Mouse (Mus musculus): ENCODE data around the gene Mid1. TPM values are rescaled to one million over a fixed set of nuclear protein-coding genes. Genes with fewer than 3 reads are reported as not detected.

Mid1 gene
- polyA plus RNA-seq, 1 experiment from 2014 or later: 4.2 TPM

GRCm38 (mm10) chrX:169883536-169884272, 198.7 kb downstream of the Mid1 start:
- H3K9ac ChIP-seq (ENCODE audit: low read depth, low read length): no peak overlapping the region
- 50% methylated on average over 8 of the region's 8 CpGs for WGBS
- H3K4me1 ChIP-seq (ENCODE audit: control insufficient read depth, insufficient read depth, low read depth, low read length): no peaks in the 10 kb centered on the region; the same call in 1 of the 2 replicates
- H3K27ac ChIP-seq (ENCODE audit: low read depth, low read length): no peak overlapping the region
- no peak overlapping the region for H3K4me2 ChIP-seq (ENCODE audit: low read length)
- no peak for ATAC-seq
- H3K36me3 ChIP-seq (ENCODE audit: control insufficient read depth, insufficient read depth, low read length): no peaks in the 10 kb centered on the region
- H3K27me3 ChIP-seq (replicated peaks; ENCODE audit: control insufficient read depth, insufficient read depth, low read length): peaks cover 2% of the 10 kb centered on the region; the same call in 1 of the 2 replicates
- H3K9me3 ChIP-seq (ENCODE audit: control insufficient read depth, low read length): no peaks in the 10 kb centered on the region
- H3K4me3 ChIP-seq (ENCODE audit: low read length): no peak overlapping the region

GRCm38 (mm10) chrX:169890541-169890940, 205.5 kb downstream of the Mid1 start:
- Histone ChIP-seq H3K4me3 (ENCODE audit: low read length) (no peak overlapping the region), H3K27me3 (replicated peaks; ENCODE audit: control insufficient read depth, insufficient read depth, low read length) (no peaks in the 10 kb centered on the region), H3K27ac (ENCODE audit: low read depth, low read length) (no peak overlapping the region), H3K9ac (ENCODE audit: low read depth, low read length) (no peak overlapping the region), H3K4me2 (ENCODE audit: low read length) (no peak overlapping the region), H3K4me1 (ENCODE audit: control insufficient read depth, insufficient read depth, low read depth, low read length) (no peaks in the 10 kb centered on the region), H3K9me3 (ENCODE audit: control insufficient read depth, low read length) (no peaks in the 10 kb centered on the region), H3K36me3 (ENCODE audit: control insufficient read depth, insufficient read depth, low read length) (no peaks in the 10 kb centered on the region)
- 61% methylated on average over 4 of the region's 4 CpGs for WGBS
- ATAC-seq: no peak

GRCm38 (mm10) chrX:169892100-169892499, 207.1 kb downstream of the Mid1 start:
- no peak overlapping the region for H3K9ac ChIP-seq (ENCODE audit: low read depth, low read length)
- ATAC-seq: no peak
- H3K27ac ChIP-seq (ENCODE audit: low read depth, low read length): no peak overlapping the region
- H3K4me1 ChIP-seq (ENCODE audit: control insufficient read depth, insufficient read depth, low read depth, low read length): no peaks in the 10 kb centered on the region
- no peak overlapping the region for H3K4me2 ChIP-seq (ENCODE audit: low read length)
- no peaks in the 10 kb centered on the region for H3K36me3 ChIP-seq (ENCODE audit: control insufficient read depth, insufficient read depth, low read length)
- no peaks in the 10 kb centered on the region for H3K27me3 ChIP-seq (replicated peaks; ENCODE audit: control insufficient read depth, insufficient read depth, low read length)
- no peak overlapping the region for H3K4me3 ChIP-seq (ENCODE audit: low read length)
- H3K9me3 ChIP-seq (ENCODE audit: control insufficient read depth, low read length): no peaks in the 10 kb centered on the region

GRCm38 (mm10) chrX:169892631-169893030, 207.6 kb downstream of the Mid1 start:
- Histone ChIP-seq H3K27me3 (replicated peaks; ENCODE audit: control insufficient read depth, insufficient read depth, low read length) (no peaks in the 10 kb centered on the region), H3K4me3 (ENCODE audit: low read length) (no peak overlapping the region), H3K27ac (ENCODE audit: low read depth, low read length) (no peak overlapping the region), H3K9me3 (ENCODE audit: control insufficient read depth, low read length) (no peaks in the 10 kb centered on the region), H3K4me1 (ENCODE audit: control insufficient read depth, insufficient read depth, low read depth, low read length) (no peaks in the 10 kb centered on the region), H3K9ac (ENCODE audit: low read depth, low read length) (no peak overlapping the region), H3K4me2 (ENCODE audit: low read length) (no peak overlapping the region), H3K36me3 (ENCODE audit: control insufficient read depth, insufficient read depth, low read length) (no peaks in the 10 kb centered on the region)
- ATAC-seq: no peak
- 86% methylated on average over 2 of the region's 2 CpGs for WGBS

- 8% methylated on average over 3 of the region's 3 CpGs for WGBS
- no peaks in the 10 kb centered on the region for H3K36me3 ChIP-seq (ENCODE audit: control insufficient read depth, insufficient read depth, low read length)
- no peak overlapping the region for H3K27ac ChIP-seq (ENCODE audit: low read depth, low read length)
- H3K4me2 ChIP-seq (ENCODE audit: low read length): no peak overlapping the region
- H3K27me3 ChIP-seq (replicated peaks; ENCODE audit: control insufficient read depth, insufficient read depth, low read length): no peaks in the 10 kb centered on the region; the same call in 1 of the 2 replicates
- no peak for ATAC-seq
- H3K4me1 ChIP-seq (ENCODE audit: control insufficient read depth, insufficient read depth, low read depth, low read length): no peaks in the 10 kb centered on the region
- no peak overlapping the region for H3K4me3 ChIP-seq (ENCODE audit: low read length)
- H3K9me3 ChIP-seq (ENCODE audit: control insufficient read depth, low read length): no peaks in the 10 kb centered on the region
- no peak overlapping the region for H3K9ac ChIP-seq (ENCODE audit: low read depth, low read length)
Measured at GRCm38 (mm10) chrX:169899227-169899950, 214.4 kb downstream of the Mid1 start.

- no peak for ATAC-seq
- Histone ChIP-seq H3K27ac (ENCODE audit: low read depth, low read length) (no peak overlapping the region), H3K36me3 (ENCODE audit: control insufficient read depth, insufficient read depth, low read length) (no peaks in the 10 kb centered on the region), H3K27me3 (replicated peaks; ENCODE audit: control insufficient read depth, insufficient read depth, low read length) (no peaks in the 10 kb centered on the region; the same call in 1 of the 2 replicates), H3K4me2 (ENCODE audit: low read length) (no peak overlapping the region), H3K9ac (ENCODE audit: low read depth, low read length) (no peak overlapping the region), H3K4me1 (ENCODE audit: control insufficient read depth, insufficient read depth, low read depth, low read length) (no peaks in the 10 kb centered on the region), H3K4me3 (ENCODE audit: low read length) (no peak overlapping the region), H3K9me3 (ENCODE audit: control insufficient read depth, low read length) (no peaks in the 10 kb centered on the region)
Measured at GRCm38 (mm10) chrX:169902860-169903259, 217.9 kb downstream of the Mid1 start.

- Histone ChIP-seq H3K9ac (ENCODE audit: low read depth, low read length) (no peak overlapping the region), H3K9me3 (ENCODE audit: control insufficient read depth, low read length) (no peaks in the 10 kb centered on the region), H3K4me3 (ENCODE audit: low read length) (no peak overlapping the region), H3K27me3 (replicated peaks; ENCODE audit: control insufficient read depth, insufficient read depth, low read length) (no peaks in the 10 kb centered on the region; the same call in 1 of the 2 replicates), H3K27ac (ENCODE audit: low read depth, low read length) (no peak overlapping the region), H3K4me1 (ENCODE audit: control insufficient read depth, insufficient read depth, low read depth, low read length) (no peaks in the 10 kb centered on the region), H3K36me3 (ENCODE audit: control insufficient read depth, insufficient read depth, low read length) (no peaks in the 10 kb centered on the region), H3K4me2 (ENCODE audit: low read length) (no peak overlapping the region)
- ATAC-seq: no peak
- 55% methylated on average over 2 of the region's 2 CpGs for WGBS
Measured at GRCm38 (mm10) chrX:169903656-169904055, 218.7 kb downstream of the Mid1 start.

- Histone ChIP-seq H3K4me1 (ENCODE audit: control insufficient read depth, insufficient read depth, low read depth, low read length) (no peaks in the 10 kb centered on the region), H3K4me3 (ENCODE audit: low read length) (no peak overlapping the region), H3K27me3 (replicated peaks; ENCODE audit: control insufficient read depth, insufficient read depth, low read length) (no peaks in the 10 kb centered on the region; the same call in 1 of the 2 replicates), H3K9me3 (ENCODE audit: control insufficient read depth, low read length) (no peaks in the 10 kb centered on the region), H3K4me2 (ENCODE audit: low read length) (peak overlapping the region; percentile 5; the same call in 1 of the 2 replicates), H3K9ac (ENCODE audit: low read depth, low read length) (no peak overlapping the region), H3K27ac (ENCODE audit: low read depth, low read length) (no peak overlapping the region), H3K36me3 (ENCODE audit: control insufficient read depth, insufficient read depth, low read length) (no peaks in the 10 kb centered on the region)
- 0 out of 2 replicates have a peak, but pooled peaks have one; percentile 20 for ATAC-seq
- 8% methylated on average over 5 of the region's 5 CpGs for WGBS
Measured at GRCm38 (mm10) chrX:169906054-169906508, 221.1 kb downstream of the Mid1 start.

GRCm38 (mm10) chrX:169909898-169910297, 224.9 kb downstream of the Mid1 start:
- WGBS: 84% methylated on average over 2 of the region's 2 CpGs
- no peaks in the 10 kb centered on the region for H3K4me1 ChIP-seq (ENCODE audit: control insufficient read depth, insufficient read depth, low read depth, low read length)
- no peak for ATAC-seq
- no peaks in the 10 kb centered on the region for H3K9me3 ChIP-seq (ENCODE audit: control insufficient read depth, low read length)
- no peaks in the 10 kb centered on the region for H3K36me3 ChIP-seq (ENCODE audit: control insufficient read depth, insufficient read depth, low read length)
- no peak overlapping the region for H3K4me2 ChIP-seq (ENCODE audit: low read length)
- H3K27ac ChIP-seq (ENCODE audit: low read depth, low read length): no peak overlapping the region
- no peak overlapping the region for H3K9ac ChIP-seq (ENCODE audit: low read depth, low read length)
- no peak overlapping the region for H3K4me3 ChIP-seq (ENCODE audit: low read length)
- no peaks in the 10 kb centered on the region; the same call in 1 of the 2 replicates for H3K27me3 ChIP-seq (replicated peaks; ENCODE audit: control insufficient read depth, insufficient read depth, low read length)
